Mouse (Mus musculus): ENCODE results near the gene Kirrel. TPM values are rescaled to one million over a fixed set of nuclear protein-coding genes. Genes with fewer than 3 reads are reported as not detected.

Gene Kirrel
- total and polyA plus RNA-seq, 3 experiments, result not detected

DNA sequence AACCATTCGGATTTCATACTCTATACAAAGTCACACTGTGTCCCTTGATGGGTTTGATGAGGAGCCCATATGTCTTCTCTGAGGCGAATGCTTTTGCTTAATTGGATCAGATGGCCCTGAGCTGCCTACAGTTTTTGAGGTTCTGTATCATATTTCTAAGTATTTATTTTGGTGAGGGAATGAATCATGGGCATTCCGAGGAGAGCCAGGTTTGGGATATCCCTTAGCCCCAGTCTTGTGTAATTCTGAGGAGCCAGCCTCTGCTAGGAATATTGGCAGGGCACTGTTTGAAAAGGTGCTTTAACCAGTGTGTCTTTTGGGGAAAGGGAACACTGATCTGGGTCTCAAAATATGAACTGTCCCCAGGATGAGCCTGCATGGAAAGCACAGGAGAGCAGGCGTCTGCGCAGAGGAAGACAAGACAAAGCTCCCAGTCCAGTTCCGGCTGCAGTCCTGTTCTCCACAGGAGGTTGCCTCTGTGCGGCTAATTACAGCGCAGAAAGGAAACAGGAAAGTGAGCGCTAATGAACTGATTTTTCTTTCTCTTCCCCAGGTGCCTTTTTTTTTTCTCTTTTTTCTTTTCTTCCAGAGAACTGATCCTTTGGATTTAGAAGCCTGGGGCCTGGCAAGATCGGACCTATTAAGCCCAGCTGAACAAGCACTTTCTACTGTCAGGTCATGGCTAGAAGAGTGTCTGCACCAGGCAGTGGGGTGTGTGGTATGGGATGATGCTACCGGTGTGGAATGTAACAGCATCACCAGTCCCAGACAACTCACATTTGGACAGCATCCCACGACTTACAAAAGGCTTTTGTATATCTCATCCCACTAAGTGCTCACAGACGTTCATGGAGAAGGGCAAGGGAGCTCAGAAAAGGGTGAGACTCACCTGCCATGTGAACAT, 101.7 kb downstream of the Kirrel start:
- dilution Hi-C loops (cut with MboI; ENCODE audit: extremely low pct_ligation_motif_present, extremely low pct_unique_long_range_greater_than_20kb, low sequenced_read_pairs) (no loop called here), in situ Hi-C loops (cut with MboI; ENCODE audit: low pct_ligation_motif_present, low pct_unique_long_range_greater_than_20kb, low sequenced_read_pairs) (no loop called here)
- H3K27me3 ChIP-seq (replicated peaks), result peaks cover 6% of the 10 kb centered on the region
- no peak overlapping the region for H3K4me2 ChIP-seq (ENCODE audit: insufficient read depth, low read depth, poor library complexity, severe bottlenecking)
- no peak for DNase-seq (ENCODE audit: extremely low read depth)
- H3K4me1 ChIP-seq (ENCODE audit: control insufficient read depth in 1 of 2, insufficient read depth in 2 of 2), result no peaks in the 10 kb centered on the region
- H3K36me3 ChIP-seq (replicated peaks in 1 of 2; ENCODE audit: control insufficient read depth in 1 of 2, insufficient read depth in 1 of 2, low read length in 1 of 2), result no peaks in the 10 kb centered on the region
- H3K4me3 ChIP-seq (replicated peaks in 1 of 3; ENCODE audit: low read depth in 2 of 3, low read length in 2 of 3, poor library complexity in 1 of 3), result no peak overlapping the region
- H3K9me3 ChIP-seq (replicated peaks; ENCODE audit: low read length), result no peaks in the 10 kb centered on the region
- TF ChIP-seq RAD21 (IDR thresholded peaks at IDR 0.05; ENCODE audit: low read depth, low read length), result no peak
- TF ChIP-seq KAT2A (IDR thresholded peaks at IDR 0.05; ENCODE audit: insufficient replicate concordance, low read length), result no peak
- TF ChIP-seq BHLHE40 (IDR thresholded peaks at IDR 0.05; ENCODE audit: low read depth, low read length), result no peak
- TF ChIP-seq CTCF (conservative IDR thresholded peaks at IDR 0.05 in 1 of 2, IDR thresholded peaks at IDR 0.05 in 1 of 2; ENCODE audit: low read depth in 2 of 2, low read length in 2 of 2), result no peak
- no peak for TF ChIP-seq MEF2A (IDR thresholded peaks at IDR 0.05; ENCODE audit: borderline replicate concordance, low read depth, low read length)
- TF ChIP-seq POLR2AphosphoS2 (IDR thresholded peaks at IDR 0.05; ENCODE audit: low read depth, low read length), result no peak
- no peak for TF ChIP-seq USF1 (IDR thresholded peaks at IDR 0.05; ENCODE audit: low read depth, low read length)
- TF ChIP-seq MXI1 (IDR thresholded peaks at IDR 0.05; ENCODE audit: low read depth, low read length), result no peak
- no peak for TF ChIP-seq EP300 (IDR thresholded peaks at IDR 0.05; ENCODE audit: low read length)
- no peak for TF ChIP-seq ZNF384 (IDR thresholded peaks at IDR 0.05; ENCODE audit: low read depth, low read length)
- TF ChIP-seq ELF1 (IDR thresholded peaks at IDR 0.05; ENCODE audit: low read depth, low read length), result no peak
- TF ChIP-seq SIN3A (IDR thresholded peaks at IDR 0.05; ENCODE audit: low read length), result no peak
- TF ChIP-seq NRF1 (IDR thresholded peaks at IDR 0.05; ENCODE audit: low read depth, low read length), result no peak
- no peak for TF ChIP-seq MAFK (IDR thresholded peaks at IDR 0.05; ENCODE audit: insufficient replicate concordance, low read length)
- TF ChIP-seq CHD2 (IDR thresholded peaks at IDR 0.05; ENCODE audit: low read length), result no peak
- TF ChIP-seq MAZ (IDR thresholded peaks at IDR 0.05; ENCODE audit: low read depth, low read length), result no peak
- no peak for TF ChIP-seq IRF4 (IDR thresholded peaks at IDR 0.05; ENCODE audit: low read depth, low read length)
- no peak for TF ChIP-seq RCOR1 (conservative IDR thresholded peaks at IDR 0.05; ENCODE audit: low read depth, low read length)
- no peak for TF ChIP-seq JUN (IDR thresholded peaks at IDR 0.05; ENCODE audit: insufficient read depth, low read depth, low read length)
- H3K9ac ChIP-seq (ENCODE audit: insufficient read depth, low read depth), result no peak overlapping the region
- no peaks in the 10 kb centered on the region for H3K79me2 ChIP-seq (replicated peaks; ENCODE audit: control insufficient read depth, extremely low read depth, insufficient read depth, poor library complexity, severe bottlenecking)
- H3K27ac ChIP-seq (ENCODE audit: insufficient read depth, low read depth), result no peak overlapping the region

GRCm38 (mm10) chr3:87072191-87072590, 102.4 kb downstream of the Kirrel start:
- H3K27me3 ChIP-seq (replicated peaks), result peaks cover 6% of the 10 kb centered on the region
- H3K4me2 ChIP-seq (ENCODE audit: insufficient read depth, low read depth, poor library complexity, severe bottlenecking), result no peak overlapping the region
- no peaks in the 10 kb centered on the region for H3K4me1 ChIP-seq (ENCODE audit: control insufficient read depth in 1 of 2, insufficient read depth in 2 of 2)
- no peaks in the 10 kb centered on the region for H3K79me2 ChIP-seq (replicated peaks; ENCODE audit: control insufficient read depth, extremely low read depth, insufficient read depth, poor library complexity, severe bottlenecking)
- H3K9me3 ChIP-seq (replicated peaks; ENCODE audit: low read length), result no peaks in the 10 kb centered on the region
- no peak overlapping the region for H3K27ac ChIP-seq (ENCODE audit: insufficient read depth, low read depth)
- H3K36me3 ChIP-seq (replicated peaks in 1 of 2; ENCODE audit: control insufficient read depth in 1 of 2, insufficient read depth in 1 of 2, low read length in 1 of 2), result no peaks in the 10 kb centered on the region
- no peak overlapping the region for H3K9ac ChIP-seq (ENCODE audit: insufficient read depth, low read depth)
- DNase-seq (ENCODE audit: extremely low read depth), result no peak
- in situ Hi-C loops (cut with MboI; ENCODE audit: low pct_ligation_motif_present, low pct_unique_long_range_greater_than_20kb, low sequenced_read_pairs), result no loop called here
- TF ChIP-seq E2F4 (IDR thresholded peaks at IDR 0.05; ENCODE audit: insufficient replicate concordance, low read depth, low read length), result no peak
- no peak for TF ChIP-seq USF1 (IDR thresholded peaks at IDR 0.05; ENCODE audit: low read depth, low read length)
- no peak for TF ChIP-seq RCOR1 (conservative IDR thresholded peaks at IDR 0.05; ENCODE audit: low read depth, low read length)
- no peak for TF ChIP-seq MAX (IDR thresholded peaks at IDR 0.05; ENCODE audit: low read length)
- no peak for TF ChIP-seq EP300 (IDR thresholded peaks at IDR 0.05; ENCODE audit: low read length)
- TF ChIP-seq TBP (conservative IDR thresholded peaks at IDR 0.05; ENCODE audit: low read depth, low read length), result no peak
- TF ChIP-seq POLR2A (IDR thresholded peaks at IDR 0.05; ENCODE audit: low read depth, low read length), result no peak
- no peak for TF ChIP-seq ZC3H11A (IDR thresholded peaks at IDR 0.05; ENCODE audit: low read depth, low read length)
- no peak for TF ChIP-seq HCFC1 (IDR thresholded peaks at IDR 0.05; ENCODE audit: low read depth, low read length)
- TF ChIP-seq CHD2 (IDR thresholded peaks at IDR 0.05; ENCODE audit: low read length), result no peak
- no peak for TF ChIP-seq ZNF384 (IDR thresholded peaks at IDR 0.05; ENCODE audit: low read depth, low read length)
- TF ChIP-seq CTCF (conservative IDR thresholded peaks at IDR 0.05 in 1 of 2, IDR thresholded peaks at IDR 0.05 in 1 of 2; ENCODE audit: low read depth in 2 of 2, low read length in 2 of 2), result no peak
- H3K4me3 ChIP-seq (replicated peaks in 1 of 3; ENCODE audit: low read depth in 2 of 3, low read length in 2 of 3, poor library complexity in 1 of 3), result no peak overlapping the region
- dilution Hi-C loops (cut with MboI; ENCODE audit: extremely low pct_ligation_motif_present, extremely low pct_unique_long_range_greater_than_20kb, low sequenced_read_pairs), result no loop called here
